Mouse (Mus musculus) spleen, adult 18-20 months (tissue): ENCODE measurements around the gene Gm28035.

ENCODE experiments used
- DNase-seq, 2 experiments: peaks; one replicate each; pipeline ENCODE4 v3.0.0; 2022; ENCODE audit warnings: mixed read lengths in 2 of 2

The Gm28035 gene

DNA sequence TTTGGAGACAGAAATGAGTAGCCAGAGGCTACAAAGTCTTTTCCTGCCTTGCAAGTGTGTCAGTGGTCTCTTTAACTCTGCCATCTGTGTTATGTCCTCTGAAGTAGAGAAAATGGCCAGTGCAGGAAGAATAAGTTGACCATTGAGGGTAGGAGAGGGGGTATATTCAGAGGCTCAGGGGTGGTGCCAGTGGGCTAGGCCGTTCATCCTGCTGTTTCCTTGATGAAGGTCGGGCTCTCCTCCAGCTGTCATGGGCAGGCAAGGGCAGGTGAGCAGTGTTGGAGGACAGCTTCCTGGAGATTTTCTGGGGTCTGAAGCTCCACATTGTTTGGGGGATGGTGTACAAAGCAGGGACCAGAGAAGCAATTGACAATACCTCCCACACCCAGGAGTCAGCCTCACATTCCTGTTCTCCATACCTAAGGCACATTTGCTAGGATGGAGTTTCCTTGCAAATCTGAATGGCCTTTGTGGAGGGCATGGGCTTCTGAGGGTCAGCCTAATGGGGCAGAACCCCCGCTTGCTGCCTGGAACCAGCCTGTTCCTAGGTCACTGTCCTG, 1.4 kb upstream of the Gm28035 start:
- no peak for DNase-seq

DNA sequence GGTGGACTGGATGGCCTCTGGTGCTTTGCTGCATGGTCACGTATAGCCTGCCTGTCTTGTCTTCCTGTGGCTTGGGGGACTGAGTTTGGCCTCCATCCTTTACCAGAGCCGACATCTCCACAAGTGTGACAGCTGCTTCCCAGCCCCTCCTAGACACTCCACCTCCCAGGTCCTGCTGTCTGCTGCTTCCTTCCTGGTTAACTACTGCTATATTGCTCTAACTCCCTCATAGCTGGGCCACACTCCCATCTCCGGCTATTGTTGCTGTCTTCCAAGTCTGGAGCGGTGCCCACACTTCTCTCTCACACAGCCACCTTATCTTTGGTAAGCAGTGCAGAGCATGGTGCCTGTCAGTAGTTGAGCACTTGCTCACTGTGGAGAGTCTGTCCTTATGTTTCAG, 590 bp upstream of the Gm28035 start:
- DNase-seq = no peak

DNA sequence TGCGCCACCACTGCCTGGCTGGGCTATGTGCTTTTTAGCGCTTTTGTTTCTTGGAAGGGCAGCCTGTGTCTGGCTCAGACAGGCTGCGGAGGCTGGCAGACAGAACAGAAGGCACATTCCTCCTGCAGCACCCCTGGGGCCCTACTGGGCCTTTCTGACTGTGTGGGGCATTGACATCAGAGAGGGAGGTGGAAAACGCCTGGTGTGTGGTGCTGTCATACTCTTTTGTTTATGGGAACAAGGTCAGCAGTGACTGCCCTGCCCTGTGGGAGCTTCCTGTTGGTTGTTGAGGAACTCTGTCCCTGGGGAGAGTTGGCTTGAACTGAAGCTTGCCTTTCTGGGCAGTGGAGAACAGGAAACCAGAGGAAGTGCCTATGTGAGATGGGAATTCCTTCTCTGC, 2.1 kb downstream of the Gm28035 start:
- no peak for DNase-seq

DNA sequence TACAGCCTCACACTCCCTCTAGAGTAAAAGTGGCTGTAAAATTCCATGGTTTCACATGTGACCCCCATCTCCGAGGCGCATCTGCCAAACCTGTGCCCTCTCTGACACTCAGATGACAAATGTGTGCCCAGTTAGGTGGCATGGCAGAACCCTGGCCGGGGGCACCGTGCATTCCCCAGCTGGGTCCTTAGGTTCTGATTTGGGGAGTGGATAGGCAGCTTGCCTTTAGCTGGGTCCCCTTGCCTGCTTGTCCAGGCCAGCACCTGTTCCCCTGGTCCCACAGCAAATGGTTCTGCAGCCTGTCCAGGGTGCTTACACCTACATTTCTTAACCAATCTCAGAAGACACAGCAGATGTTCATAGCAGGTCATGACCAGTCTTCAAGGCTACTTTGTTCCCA, 3.0 kb downstream of the Gm28035 start:
- DNase-seq = no peak

DNA sequence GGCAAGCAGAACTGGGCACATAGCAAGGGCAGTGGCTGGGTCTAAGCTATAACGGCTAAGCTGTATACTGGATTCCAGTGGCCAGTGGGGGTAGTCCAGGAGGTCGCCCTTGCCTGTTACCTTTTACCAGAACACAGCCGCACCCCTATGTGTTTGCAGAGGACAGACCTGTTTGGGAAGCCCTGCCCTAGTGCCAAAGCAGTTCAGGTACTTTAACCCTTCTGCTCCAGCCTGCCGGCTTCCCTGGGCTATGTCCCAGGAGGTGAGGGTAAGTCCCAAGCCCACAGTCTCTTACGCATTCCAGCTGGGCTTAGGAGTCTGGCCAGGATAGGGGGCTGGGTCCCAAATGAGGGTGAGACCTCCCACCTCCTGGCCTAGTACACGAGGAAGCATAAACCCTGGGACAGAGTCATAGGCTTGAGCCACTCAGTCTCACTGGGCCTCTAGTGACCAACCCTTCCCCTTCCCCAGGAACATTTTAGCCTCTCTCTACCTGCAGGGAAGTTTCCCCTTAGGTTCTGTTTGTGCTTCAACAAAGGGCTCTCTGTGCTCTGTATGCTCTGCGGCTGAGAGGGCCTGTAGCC, 4.3 kb downstream of the Gm28035 start:
- no peak for DNase-seq

DNA sequence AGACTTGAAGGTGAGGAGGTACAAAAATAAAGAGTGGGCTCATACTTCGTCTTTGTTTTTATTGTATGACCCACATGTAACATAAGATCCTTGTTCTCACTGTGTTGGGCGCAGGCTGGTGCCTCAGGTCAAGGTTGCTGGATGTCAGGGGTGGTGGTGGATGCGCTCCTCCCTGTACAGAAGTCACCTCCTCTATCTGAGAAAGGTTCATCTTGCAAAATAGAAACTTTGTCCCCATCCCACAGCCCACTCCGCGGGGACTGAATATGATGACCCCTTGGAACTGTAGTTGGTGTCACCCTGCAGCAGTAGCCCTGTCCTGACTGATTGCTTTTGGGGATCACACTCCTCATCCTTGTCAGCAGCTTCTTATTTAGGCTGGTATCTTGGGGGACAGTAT, 6.7 kb downstream of the Gm28035 start:
- no peak for DNase-seq

DNA sequence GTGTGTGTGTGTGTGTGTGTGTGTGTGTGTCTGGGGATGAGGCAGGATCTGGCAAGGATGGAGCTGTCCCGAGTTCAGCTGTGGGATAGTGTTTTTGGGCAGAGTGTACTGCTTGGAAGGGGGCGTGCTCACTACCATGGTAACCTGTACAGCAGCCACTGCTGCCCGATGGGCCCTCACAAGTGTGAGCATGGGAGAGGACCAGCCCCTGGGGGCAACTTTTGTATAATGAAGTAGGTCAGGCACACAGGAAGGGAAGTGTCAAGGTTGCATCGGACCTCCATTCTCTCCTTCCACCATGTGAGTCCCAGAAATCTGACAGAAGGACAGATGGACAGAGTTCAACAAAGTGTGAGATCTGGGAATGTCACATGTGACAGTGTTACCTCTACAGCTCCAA, 7.3 kb downstream of the Gm28035 start:
- no peak for DNase-seq

DNA sequence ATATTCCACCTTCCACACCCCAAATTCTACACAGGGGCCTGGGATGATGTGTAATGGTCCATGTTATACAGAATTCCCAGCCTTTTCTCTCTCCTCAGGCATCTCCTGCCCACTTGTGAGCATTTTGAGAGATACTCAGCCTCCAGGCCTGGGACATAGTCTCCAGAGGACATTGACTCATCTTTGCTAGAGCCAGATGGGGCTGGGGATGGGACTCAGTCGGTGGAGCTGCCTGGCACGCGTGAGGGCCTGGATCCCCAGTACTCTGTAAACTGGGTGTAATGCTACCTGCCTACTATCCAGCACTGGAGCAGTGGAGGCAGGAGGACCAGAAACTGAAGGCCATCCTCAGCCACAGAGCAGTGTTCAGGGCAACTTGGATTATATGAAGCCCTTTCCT, 8.8 kb downstream of the Gm28035 start:
- DNase-seq = no peak

DNA sequence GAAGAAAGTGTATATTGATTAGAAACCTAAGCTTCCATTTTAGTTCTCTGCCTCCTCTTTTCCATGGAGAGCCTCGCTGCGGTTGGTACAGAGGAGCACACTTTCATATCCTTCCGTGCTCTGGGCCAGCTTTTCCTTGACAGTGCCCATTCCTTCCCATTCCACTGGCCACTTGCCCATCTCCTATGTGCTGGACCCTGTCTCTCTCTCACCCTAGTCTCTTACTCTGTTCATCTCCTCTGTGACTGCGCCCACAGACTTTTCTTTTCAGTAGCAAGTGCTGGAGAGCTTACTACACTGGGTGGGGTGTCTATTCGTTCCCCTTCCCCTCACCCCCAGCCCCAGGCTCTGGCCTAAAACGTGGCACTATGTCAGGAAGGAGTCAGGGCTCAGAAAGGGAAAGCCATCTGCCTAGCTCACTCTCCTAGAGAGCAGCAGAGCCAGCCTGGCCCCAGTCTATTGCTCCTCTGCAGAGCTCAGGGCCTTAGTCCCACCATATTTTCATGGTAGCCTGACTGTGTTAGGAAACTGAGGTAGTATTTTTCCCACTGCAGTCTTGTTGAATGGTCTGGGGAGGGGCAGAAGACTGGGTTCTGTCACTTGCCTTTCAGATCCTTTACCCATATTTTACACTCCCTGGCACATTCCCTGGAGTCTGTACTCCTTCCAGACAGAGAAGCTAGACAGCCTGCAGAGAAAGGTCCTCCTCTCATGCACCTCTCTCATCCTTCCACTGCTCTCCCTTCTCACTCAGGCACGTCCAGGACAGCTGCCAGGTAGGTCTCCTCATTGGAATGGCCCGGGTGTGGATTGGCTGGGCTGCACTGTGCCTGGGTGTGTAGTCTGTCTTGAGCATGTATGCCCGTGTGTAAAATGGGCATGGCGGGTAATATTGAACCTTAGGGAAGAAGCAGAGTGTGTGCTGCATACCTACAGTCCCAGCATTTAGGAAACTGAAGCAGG, 10.1 kb downstream of the Gm28035 start:
- DNase-seq = no peak

DNA sequence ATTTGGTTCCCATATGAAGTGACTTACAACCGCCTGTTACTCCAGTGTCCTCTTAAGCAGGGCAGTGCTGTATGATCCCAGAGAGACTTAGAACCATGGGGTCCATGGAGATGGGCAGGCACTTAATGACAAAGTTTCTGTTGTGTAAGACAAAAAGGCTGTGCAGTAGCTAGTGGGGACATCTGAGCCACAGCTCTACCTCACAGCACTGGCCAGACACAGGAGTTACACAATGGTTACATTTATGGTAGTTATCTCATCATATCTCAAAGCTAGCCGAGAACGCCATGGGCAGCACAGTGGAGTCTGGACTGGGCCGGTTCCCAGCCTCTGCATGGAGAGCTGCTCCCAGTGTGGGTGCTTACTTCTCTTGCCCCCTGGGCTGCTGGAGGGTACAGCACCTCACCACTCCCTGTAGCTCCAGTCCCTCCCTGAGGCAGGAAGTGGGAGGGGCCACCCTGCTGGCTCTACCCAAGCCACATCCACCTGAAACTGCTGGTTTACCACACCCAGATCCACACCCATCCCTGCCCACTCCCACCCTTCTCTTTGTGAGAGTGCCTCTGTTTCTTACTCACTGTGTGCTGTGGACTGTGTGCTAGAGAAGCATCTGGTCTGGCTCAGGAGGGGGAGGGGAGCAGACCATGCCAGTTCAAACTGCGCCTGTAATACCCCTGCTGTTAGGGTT, 11.2 kb downstream of the Gm28035 start:
- DNase-seq = peak; percentile 71 to 73

DNA sequence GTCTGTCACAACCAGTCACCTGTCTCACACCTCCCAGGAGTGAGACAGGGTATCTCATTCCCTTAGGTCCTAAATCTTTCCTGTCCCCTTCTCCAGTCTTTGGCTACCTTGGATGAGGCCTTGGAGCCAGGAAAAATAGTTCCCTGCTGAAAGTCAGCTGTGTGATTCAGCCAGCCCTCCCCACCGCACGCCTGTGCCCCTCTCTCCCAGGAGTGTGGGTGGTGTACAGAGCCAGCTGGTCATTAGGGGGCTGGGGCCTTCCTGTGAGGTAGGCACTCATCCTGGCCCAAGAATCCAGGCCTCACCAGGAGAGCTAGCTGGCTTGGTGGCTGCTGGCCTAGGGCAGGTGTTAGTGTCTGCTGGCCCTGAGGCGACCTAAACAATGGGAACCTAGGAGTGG, 12.2 kb downstream of the Gm28035 start:
- no peak for DNase-seq

DNA sequence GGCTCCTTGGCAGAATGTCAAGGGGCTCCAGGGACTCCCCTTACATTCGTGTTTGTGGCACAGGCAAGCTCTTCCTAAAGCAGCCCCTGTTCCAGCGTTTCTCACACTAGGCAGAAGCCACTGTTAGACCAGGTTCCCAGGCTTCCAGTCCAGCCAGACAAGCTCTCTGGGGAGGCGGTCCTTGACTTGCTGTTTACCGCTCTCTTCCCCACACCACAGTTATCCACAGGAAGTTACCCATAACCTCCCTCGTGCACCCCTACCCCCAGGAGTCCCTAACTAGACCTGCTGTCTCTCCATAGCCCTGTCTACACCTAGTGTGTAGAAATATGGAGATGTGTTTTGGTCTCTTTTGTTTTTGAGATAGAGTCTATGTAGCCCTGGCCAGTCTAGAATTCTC, 13.4 kb downstream of the Gm28035 start:
- no peak for DNase-seq

DNA sequence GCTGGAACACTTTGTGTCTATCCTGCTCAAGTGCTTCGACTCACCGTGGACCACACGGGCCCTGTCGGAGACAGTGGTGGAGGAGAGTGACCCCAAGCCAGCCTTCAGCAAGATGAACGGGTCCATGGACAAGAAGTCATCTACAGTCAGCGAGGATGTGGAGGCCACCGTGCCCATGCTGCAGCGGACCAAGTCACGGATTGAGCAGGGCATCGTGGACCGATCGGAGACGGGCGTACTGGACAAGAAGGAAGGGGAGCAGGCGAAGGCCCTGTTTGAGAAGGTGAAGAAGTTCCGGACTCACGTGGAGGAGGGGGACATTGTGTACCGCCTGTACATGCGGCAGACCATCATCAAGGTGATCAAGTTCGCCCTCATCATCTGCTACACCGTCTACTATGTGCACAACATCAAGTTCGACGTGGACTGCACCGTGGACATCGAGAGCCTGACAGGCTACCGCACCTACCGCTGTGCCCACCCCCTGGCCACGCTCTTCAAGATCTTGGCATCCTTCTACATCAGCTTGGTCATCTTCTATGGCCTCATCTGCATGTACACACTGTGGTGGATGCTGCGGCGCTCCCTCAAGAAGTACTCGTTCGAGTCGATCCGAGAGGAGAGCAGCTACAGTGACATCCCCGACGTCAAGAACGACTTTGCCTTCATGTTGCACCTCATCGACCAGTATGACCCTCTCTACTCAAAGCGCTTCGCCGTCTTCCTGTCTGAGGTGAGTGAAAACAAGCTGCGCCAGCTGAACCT, 15.4 kb downstream of the Gm28035 start:
- no peak for DNase-seq

DNA sequence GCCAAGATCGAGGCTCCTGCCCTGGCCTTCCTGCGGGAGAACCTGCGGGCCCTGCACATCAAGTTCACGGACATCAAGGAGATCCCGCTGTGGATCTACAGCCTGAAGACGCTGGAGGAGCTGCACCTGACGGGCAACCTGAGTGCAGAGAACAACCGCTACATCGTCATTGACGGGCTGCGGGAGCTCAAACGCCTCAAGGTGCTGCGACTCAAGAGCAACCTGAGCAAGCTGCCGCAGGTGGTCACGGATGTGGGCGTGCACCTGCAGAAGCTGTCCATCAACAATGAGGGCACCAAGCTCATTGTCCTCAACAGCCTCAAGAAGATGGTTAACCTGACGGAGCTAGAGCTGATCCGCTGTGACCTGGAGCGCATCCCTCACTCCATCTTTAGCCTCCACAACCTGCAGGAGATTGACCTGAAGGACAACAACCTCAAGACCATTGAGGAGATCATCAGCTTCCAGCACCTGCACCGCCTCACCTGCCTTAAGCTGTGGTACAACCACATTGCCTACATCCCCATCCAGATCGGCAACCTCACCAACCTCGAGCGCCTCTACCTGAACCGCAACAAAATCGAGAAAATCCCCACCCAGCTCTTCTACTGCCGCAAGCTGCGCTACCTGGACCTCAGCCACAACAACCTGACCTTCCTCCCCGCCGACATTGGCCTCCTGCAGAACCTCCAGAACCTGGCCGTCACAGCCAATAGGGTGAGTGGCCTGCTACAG, 16.4 kb downstream of the Gm28035 start:
- no peak for DNase-seq

DNA sequence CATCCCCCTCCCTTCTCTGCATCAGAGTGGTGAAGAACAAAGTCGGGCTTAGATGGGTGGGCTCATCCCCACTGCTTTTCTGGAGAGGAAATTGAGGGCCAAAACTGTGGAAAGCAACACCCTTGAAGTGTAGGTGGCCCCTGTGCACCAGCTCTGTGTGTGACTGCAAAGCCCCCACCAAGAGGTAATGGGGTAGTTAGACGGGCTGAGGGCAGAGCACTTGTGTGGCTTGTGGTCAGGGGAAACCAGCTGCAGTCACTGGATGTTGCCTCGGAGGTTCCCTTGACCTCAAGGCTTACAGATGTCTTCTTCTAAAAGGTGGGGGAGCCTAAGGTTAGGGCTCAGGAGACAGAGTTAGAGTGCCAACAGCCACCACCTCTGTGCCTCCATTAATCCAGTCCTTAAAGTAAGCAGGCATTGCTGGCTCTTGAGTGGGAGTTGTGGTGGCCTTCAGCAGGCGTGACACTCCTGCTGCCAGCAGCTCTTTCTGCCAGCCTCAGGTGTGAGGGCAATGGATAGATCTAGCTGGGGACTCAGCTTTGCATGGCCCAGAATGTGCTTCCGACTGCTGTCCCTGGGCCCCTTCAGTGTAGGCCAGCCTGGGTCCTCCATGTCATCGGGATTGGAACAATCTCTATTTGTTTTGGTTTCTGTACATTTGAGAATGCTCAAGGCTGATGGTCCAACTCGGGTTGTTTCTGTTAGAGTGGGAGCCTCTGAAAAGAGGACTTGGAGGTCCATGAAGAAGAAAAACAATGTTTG, 17.5 kb downstream of the Gm28035 start:
- no peak for DNase-seq

DNA sequence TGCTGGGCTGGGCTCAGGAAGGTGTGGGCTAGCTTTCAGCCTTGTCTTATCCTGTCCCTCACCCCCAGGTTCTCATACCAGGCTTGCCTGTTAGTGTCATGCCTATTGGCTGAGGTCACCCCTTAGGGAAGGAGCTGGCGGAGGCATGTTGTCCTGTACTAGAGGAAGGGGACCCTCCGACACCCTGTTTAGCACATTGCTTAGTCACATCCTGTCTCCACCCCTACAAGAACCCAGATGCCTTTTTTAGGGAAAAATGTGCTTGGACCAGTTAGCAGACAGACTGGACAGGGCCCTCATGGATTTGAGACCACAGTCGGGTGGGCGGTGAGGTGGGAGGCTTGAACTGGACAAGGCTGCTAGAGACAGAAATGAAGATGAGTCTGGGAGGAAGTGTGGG, 18.2 kb downstream of the Gm28035 start:
- no peak for DNase-seq

DNA sequence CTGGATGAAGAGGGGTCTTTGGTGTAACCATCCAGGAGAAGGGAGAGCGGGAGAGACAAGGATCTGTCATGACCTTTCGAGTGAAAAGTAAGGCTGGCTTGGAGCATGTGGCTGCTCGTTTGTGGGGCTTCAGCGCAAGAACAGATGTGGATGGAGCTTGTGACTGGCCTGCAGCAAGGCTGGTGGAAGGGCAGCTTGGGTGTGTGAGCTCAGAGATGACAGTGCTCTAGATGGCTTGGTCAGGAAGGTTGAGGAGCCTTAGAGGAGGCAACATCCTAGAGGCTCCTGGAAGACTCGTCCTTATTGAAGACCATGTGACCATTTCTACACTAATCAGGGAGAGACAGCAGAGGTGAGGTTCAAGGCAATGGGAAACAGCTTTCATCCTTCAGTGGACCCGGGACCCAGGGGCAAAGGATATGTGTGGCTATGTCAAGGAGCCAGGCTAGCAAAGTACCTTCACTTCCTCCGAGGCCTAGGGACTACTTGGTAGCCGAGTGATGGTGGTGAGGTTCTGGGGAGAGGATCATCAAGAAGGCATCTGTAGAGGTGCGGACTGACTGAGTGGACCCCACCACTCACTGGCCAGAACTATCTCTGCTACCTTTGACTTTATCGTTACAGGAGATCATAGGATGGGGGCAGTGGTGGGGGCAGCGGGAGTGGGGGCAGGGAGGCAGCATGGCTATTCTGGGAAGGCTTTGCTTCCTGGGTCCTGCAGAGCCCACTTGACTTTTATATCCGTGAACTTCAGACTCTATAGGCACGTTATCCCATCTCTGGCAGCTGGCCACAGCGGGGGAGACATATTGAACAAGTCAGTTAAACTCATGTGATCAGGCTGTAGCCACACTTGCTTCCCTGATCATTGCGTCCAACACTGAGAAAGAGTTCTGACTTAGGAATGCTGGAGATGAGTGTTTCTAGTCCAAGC, 19.0 kb downstream of the Gm28035 start:
- DNase-seq = no peak

DNA sequence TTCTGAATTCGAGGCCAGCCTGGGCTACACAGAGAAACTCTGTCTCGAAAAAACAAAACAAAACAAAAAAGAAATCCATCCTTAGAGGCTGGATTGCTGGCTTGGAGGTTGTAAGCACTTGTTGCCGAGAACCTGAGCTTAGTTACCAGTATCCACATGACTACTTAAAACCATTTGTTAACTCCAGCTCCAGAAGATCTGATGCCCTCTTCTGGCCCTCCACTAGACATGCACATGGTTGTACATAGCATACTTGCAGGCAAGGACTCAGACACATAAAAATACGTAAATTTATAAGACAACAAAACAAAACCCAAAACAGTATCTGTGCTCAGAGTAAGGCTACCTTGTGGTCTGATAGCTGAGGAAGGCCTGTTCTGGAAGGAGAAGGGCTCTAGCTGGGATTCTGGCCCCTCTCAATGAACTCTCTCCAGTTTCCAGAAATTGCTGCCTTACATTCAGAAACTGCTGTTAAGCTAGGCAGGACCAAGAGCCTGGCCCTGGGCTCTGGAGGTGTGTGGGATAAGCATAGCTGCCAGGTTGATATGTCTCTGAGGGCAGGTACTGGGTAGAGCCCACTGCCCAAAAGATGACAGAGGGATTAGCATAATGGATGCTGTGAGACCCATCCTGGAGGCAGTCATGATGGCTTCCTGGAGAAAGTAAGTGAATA, 20.8 kb downstream of the Gm28035 start:
- DNase-seq = no peak
